Mouse (Mus musculus) bone marrow macrophage, adult 2 months (primary cell): ENCODE measurements around the gene Hyal3. TPM values are rescaled to one million over a fixed set of nuclear protein-coding genes. Genes with fewer than 3 reads are reported as not detected.
"Not testable (repeated sequence)": the region's sequence is repeated elsewhere in the genome, so short reads cannot be mapped to it uniquely, and the experiment has no call there.

Experiments
- H3K27ac ChIP-seq: 2 replicates; pipeline ENCODE4 v1.5.1; 2012; ENCODE audit warnings: low read depth, low read length; ENCODE audit not compliant: insufficient read depth
- H3K4me1 ChIP-seq: 2 replicates; pipeline ENCODE4 v1.6.1; 2012; ENCODE audit warnings: low read length; ENCODE audit not compliant: control insufficient read depth, insufficient read depth
- H3K4me3 ChIP-seq: 2 replicates; pipeline ENCODE4 v1.5.1; 2012; ENCODE audit warnings: mild to moderate bottlenecking, low read length, moderate library complexity; ENCODE audit not compliant: insufficient read depth
- CTCF ChIP-seq: IDR thresholded peaks from 2 replicates; pipeline ENCODE4 v1.5.1; 2012; ENCODE audit warnings: low read depth, mild to moderate bottlenecking, low read length, moderate library complexity
- POLR2A ChIP-seq: IDR thresholded peaks from 2 replicates; pipeline ENCODE4 v1.6.1; 2012; ENCODE audit warnings: mild to moderate bottlenecking, low read depth, low read length, borderline replicate concordance
- polyA plus RNA-seq: library from polyadenylated mRNA; stranded (reverse); fragments of >200 nt; gene quantifications from 2 replicates; pipeline ENCODE4 v1.2.4, GENCODE M21; 2012; ENCODE audit not compliant: missing spikeins, insufficient read depth, insufficient read length

Hyal3 gene
- polyA plus RNA-seq, 1 experiment, result 0.29 TPM

DNA sequence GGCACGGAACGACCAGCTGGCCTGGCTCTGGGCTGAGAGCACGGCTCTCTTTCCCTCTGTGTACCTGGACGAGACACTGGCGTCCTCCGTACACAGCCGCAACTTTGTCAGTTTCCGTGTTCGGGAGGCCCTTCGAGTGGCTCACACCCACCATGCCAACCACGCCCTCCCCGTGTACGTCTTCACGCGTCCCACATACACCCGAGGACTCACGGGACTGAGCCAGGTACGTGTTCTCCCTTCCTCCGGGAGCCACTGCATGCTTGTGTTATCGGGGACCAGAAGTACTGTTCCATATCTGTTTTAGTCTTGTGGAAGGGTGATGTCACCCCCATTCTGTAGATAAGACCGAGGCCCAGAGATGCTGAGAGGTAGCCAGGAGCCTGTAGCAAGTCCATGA, 9.8 kb upstream of the Hyal3 start:
- TF ChIP-seq POLR2A, result no peak
- no peak overlapping the region for H3K27ac ChIP-seq
- H3K4me1 ChIP-seq, result peaks cover 56% of the 10 kb centered on the region
- H3K4me3 ChIP-seq, result no peak overlapping the region

GRCm38 (mm10) chr9:107571534-107572326, 8.9 kb upstream of the Hyal3 start:
- no peak overlapping the region for H3K4me3 ChIP-seq
- H3K4me1 ChIP-seq, result peaks cover 49% of the 10 kb centered on the region
- no peak overlapping the region for H3K27ac ChIP-seq
- TF ChIP-seq CTCF (no peak), POLR2A (no peak)

DNA sequence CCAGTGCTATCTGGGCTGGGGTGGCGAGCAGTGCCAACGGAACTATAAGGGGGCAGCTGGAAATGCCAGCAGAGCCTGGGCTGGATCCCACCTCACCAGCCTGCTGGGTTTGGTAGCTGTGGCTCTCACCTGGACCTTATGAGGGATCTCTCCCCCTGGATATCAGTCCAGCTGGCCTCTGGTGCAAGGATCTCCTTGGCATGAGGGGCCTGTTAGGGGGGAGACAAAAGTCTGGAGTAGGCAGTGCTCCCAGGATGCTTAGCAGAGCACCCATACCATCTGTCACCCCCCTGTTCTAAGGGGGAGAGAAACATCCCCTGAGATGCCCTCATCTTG, 8.3 kb upstream of the Hyal3 start:
- TF ChIP-seq CTCF, result no peak
- no peak for TF ChIP-seq POLR2A
- peaks cover 43% of the 10 kb centered on the region for H3K4me1 ChIP-seq
- H3K27ac ChIP-seq, result no peak overlapping the region
- H3K4me3 ChIP-seq, result no peak overlapping the region

DNA sequence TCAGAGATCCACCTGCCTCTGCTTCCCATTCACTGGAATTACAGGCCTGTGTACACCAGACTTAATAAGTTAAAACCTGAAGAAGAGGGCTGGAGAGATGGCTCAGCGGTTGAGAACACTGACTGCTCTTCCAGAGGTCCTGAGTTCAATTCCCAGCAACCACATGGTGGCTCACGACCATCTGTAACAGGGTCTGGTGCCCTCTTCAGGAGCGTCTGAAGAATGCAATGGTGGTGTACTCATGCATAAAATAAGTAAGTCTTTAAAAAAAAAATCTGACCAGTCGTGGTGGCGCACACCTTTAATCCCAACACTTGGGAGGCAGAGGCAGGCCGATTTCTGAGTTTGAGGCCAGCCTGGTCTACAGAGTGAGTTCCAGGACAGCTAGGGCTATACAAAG, 6.8 kb upstream of the Hyal3 start:
- not testable (repeated sequence) for H3K27ac ChIP-seq, H3K4me3 ChIP-seq
- peaks cover 41% of the 10 kb centered on the region for H3K4me1 ChIP-seq

GRCm38 (mm10) chr9:107575579-107576356, 4.8 kb upstream of the Hyal3 start:
- Histone ChIP-seq H3K4me3 (no peak overlapping the region), H3K27ac (no peak overlapping the region), H3K4me1 (peaks cover 40% of the 10 kb centered on the region)
- TF ChIP-seq POLR2A (no peak), CTCF (no peak)

GRCm38 (mm10) chr9:107576357-107577107, 4.1 kb upstream of the Hyal3 start, which contains the start of gene Hyal1:
Gene Hyal1 (plus strand): TSS chr9:107576927.
- no peak for TF ChIP-seq POLR2A
- no peak for TF ChIP-seq CTCF
- Histone ChIP-seq H3K4me3 (peak within 1 kb of the TSS; percentile 29), H3K27ac (no peak within 1 kb of the TSS), H3K4me1 (peaks cover 36% of the 10 kb centered on the region)

DNA sequence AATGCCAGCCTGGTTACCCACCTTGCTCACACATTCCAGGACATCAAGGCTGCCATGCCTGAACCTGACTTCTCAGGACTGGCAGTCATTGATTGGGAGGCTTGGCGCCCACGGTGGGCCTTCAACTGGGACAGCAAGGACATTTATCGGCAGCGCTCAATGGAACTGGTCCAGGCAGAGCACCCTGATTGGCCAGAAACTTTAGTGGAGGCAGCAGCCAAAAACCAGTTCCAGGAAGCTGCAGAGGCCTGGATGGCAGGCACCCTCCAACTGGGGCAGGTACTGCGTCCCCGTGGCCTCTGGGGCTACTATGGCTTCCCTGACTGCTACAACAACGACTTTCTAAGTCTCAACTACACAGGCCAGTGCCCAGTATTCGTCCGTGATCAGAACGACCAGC, 2.7 kb upstream of the Hyal3 start:
- Histone ChIP-seq H3K4me3 (no peak overlapping the region), H3K27ac (no peak overlapping the region), H3K4me1 (peaks cover 34% of the 10 kb centered on the region)
- TF ChIP-seq CTCF (no peak), POLR2A (no peak)

DNA sequence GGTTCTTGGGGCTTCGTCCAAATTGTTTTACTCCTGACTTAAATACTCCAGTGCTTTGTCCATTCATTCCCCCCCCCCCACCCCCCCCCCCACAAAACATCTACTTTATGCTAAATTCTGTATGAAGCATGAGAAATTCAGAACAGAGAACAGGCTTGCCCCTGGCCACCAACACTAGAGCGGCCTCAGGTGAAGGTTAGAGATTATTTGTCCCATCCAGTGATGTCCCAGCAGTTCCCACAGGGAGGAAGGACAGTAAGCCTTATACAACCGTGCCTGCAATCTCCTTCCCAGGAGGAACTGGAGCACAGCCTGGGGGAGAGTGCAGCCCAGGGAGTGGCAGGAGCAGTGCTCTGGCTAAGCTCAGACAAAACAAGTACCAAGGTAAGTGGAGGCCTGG, 2.0 kb upstream of the Hyal3 start, which contains the start of gene Naa80:
Gene Naa80 (plus strand): TSS at position 301 of the 400 bp plus-strand sequence.
- TF ChIP-seq POLR2A, result no peak
- Histone ChIP-seq H3K27ac (peak within 1 kb of the TSS; percentile 84), H3K4me1 (peaks cover 29% of the 10 kb centered on the region)

DNA sequence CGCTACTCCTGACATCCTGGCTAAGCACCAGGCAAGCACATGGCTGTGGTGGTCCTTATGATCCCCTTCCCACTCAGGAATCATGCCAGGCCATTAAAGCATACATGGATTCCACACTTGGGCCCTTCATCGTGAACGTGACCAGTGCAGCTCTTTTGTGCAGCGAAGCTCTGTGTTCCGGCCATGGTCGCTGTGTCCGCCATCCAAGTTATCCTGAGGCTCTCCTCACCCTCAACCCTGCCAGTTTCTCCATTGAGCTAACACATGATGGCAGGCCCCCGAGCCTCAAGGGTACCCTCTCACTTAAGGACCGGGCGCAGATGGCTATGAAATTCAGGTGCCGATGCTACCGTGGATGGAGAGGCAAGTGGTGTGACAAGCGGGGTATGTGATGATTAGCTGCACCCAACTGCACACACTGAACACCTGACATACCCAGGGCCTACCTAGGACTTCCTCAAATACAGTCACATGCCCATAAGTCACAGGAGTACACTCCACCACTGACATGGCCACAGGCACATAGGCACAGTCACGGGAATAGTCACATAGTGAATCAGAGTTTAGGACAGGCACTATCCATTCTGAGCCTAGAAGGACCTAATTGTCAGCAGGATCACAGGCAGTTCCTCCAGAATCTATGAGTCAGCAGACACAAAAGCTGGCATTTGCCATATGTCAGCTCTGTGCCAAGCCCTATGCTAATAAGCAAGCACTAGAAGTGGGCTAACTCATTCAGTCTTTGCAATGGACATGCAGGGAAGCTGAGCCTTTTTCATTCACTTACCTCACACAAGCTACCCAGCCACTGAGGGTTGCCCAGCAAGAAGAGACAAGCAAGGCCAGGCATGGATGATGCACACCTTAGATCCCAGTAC, 1.4 kb upstream of the Hyal3 start:
- TF ChIP-seq POLR2A (no peak), CTCF (no peak)
- peak overlapping the region; percentile 2; the same call in 1 of the 2 replicates for H3K4me3 ChIP-seq
- peak overlapping the region; percentile 84 for H3K27ac ChIP-seq
- peaks cover 25% of the 10 kb centered on the region for H3K4me1 ChIP-seq

More for the DNA sequence above, 2.0 kb upstream of the Hyal3 start, which contains the start of gene Naa80:
- peak within 1 kb of the TSS; percentile 2; the same call in 1 of the 2 replicates for H3K4me3 ChIP-seq
